Mouse (Mus musculus) embryonic facial prominence, embryonic 10.5 days (tissue): ENCODE results near the gene Snrpc. TPM values are rescaled to one million over a fixed set of nuclear protein-coding genes. Genes with fewer than 3 reads are reported as not detected.
"Not testable (repeated sequence)": the region's sequence is repeated elsewhere in the genome, so short reads cannot be mapped to it uniquely, and the experiment has no call there.

ENCODE experiments used
- DNase-seq: peaks from one replicate; pipeline ENCODE4 v3.0.0-alpha.2; 2017; ENCODE audit warnings: low spot score
- H3K27ac ChIP-seq: fragments of 300-500 bp; sonication (generic); replicated peaks from 2 replicates; pipeline ENCODE4 v1.5.1; 2016; ENCODE audit warnings: mild to moderate bottlenecking
- H3K27me3 ChIP-seq: fragments of 300-500 bp; sonication (generic); replicated peaks from 2 replicates; pipeline ENCODE4 v1.6.1; 2016; ENCODE audit warnings: low read depth, mild to moderate bottlenecking; ENCODE audit not compliant: poor library complexity, severe bottlenecking
- H3K36me3 ChIP-seq: fragments of 300-500 bp; sonication (generic); replicated peaks from 2 replicates; pipeline ENCODE4 v1.6.1; 2016; ENCODE audit warnings: mild to moderate bottlenecking, moderate library complexity
- H3K4me1 ChIP-seq: fragments of 300-500 bp; sonication (generic); 2 replicates; pipeline ENCODE4 v1.6.1; 2016
- H3K4me3 ChIP-seq: fragments of 300-500 bp; sonication (generic); 2 replicates; pipeline ENCODE4 v1.5.1; 2016; ENCODE audit warnings: mild to moderate bottlenecking, moderate library complexity
- H3K9me3 ChIP-seq: fragments of 300-500 bp; sonication (generic); 2 replicates; pipeline ENCODE4 v1.6.1; 2016; ENCODE audit warnings: mild to moderate bottlenecking
- WGBS: fragments of 180-500 bp; shearing (Covaris S2); methylation state at CpG from one replicate; pipeline ENCODE4 v1.1.7; 2016; 5-methylcytosine and 5-hydroxymethylcytosine counted together
- polyA plus RNA-seq: library from polyadenylated mRNA; unstranded; fragments of >200 nt; fragmentation: Nextera tagmentation; extraction: Ambion mirVana; gene quantifications from 2 replicates; pipeline ENCODE4 v1.2.1, GENCODE M21; 2016

The Snrpc gene
- polyA plus RNA-seq, result 412 and 414 TPM in 2 replicates

GRCm38 (mm10) chr17:27837850-27838249 lies at the start of gene Snrpc:
Snrpc (plus strand) TSS chr17:27838150.
- Histone ChIP-seq H3K4me1 (peaks cover 11% of the 10 kb centered on the region), H3K4me3 (peak within 1 kb of the TSS; percentile 88), H3K36me3 (peaks cover 16% of the 10 kb centered on the region)
- H3K27me3 ChIP-seq, H3K27ac ChIP-seq, DNase-seq, H3K9me3 ChIP-seq: not testable (repeated sequence)
- WGBS, result 88% methylated on average over 4 of the region's 4 CpGs

- WGBS, result 93% methylated on average over 6 of the region's 6 CpGs
- no peak for DNase-seq
- 0 out of 2 replicates have a peak, but pooled peaks cover 3% of the 10 kb centered on the region for H3K4me1 ChIP-seq
- H3K4me3 ChIP-seq, result no peak overlapping the region
- no peak overlapping the region for H3K27ac ChIP-seq
- H3K27me3 ChIP-seq, result no peaks in the 10 kb centered on the region
- peaks cover 61% of the 10 kb centered on the region for H3K36me3 ChIP-seq
- no peaks in the 10 kb centered on the region for H3K9me3 ChIP-seq
These were observed 49.3 kb upstream of the Snrpc start for GRCm38 (mm10) chr17:27788456-27789172.

- Histone ChIP-seq H3K4me1 (0 out of 2 replicates have a peak, but pooled peaks cover 3% of the 10 kb centered on the region), H3K27ac (no peak overlapping the region), H3K4me3 (no peak overlapping the region), H3K27me3 (no peaks in the 10 kb centered on the region), H3K9me3 (no peaks in the 10 kb centered on the region), H3K36me3 (peaks cover 56% of the 10 kb centered on the region)
- 89% methylated on average over 5 of the region's 5 CpGs for WGBS
- DNase-seq, result no peak
These were observed 47.9 kb upstream of the Snrpc start for GRCm38 (mm10) chr17:27790015-27790414.

- Histone ChIP-seq H3K27ac (no peak overlapping the region), H3K36me3 (peaks cover 46% of the 10 kb centered on the region), H3K9me3 (no peaks in the 10 kb centered on the region), H3K4me3 (no peak overlapping the region), H3K27me3 (no peaks in the 10 kb centered on the region), H3K4me1 (0 out of 2 replicates have a peak, but pooled peaks cover 3% of the 10 kb centered on the region)
- DNase-seq, result no peak
- 84% methylated on average over 2 of the region's 2 CpGs for WGBS
These were observed 47.0 kb upstream of the Snrpc start for GRCm38 (mm10) chr17:27790976-27791375.

- H3K4me1 ChIP-seq, result peaks cover 8% of the 10 kb centered on the region
- peaks cover 42% of the 10 kb centered on the region for H3K36me3 ChIP-seq
- 86% methylated on average over 2 of the region's 2 CpGs for WGBS
- no peaks in the 10 kb centered on the region for H3K9me3 ChIP-seq
- H3K4me3 ChIP-seq, result no peak overlapping the region
- H3K27me3 ChIP-seq, result no peaks in the 10 kb centered on the region
- no peak overlapping the region for H3K27ac ChIP-seq
- no peak for DNase-seq
These were observed 46.4 kb upstream of the Snrpc start for GRCm38 (mm10) chr17:27791556-27791955.

GRCm38 (mm10) chr17:27792516-27792915 lies 45.4 kb upstream of the Snrpc start:
- Histone ChIP-seq H3K4me1 (peaks cover 17% of the 10 kb centered on the region), H3K27ac (no peak overlapping the region), H3K27me3 (no peaks in the 10 kb centered on the region), H3K9me3 (no peaks in the 10 kb centered on the region), H3K4me3 (no peak overlapping the region), H3K36me3 (peaks cover 39% of the 10 kb centered on the region)
- 77% methylated on average over 4 of the region's 4 CpGs for WGBS
- DNase-seq, result no peak

- WGBS, result 90% methylated on average over 6 of the region's 6 CpGs
- DNase-seq, result no peak
- Histone ChIP-seq H3K36me3 (peaks cover 37% of the 10 kb centered on the region), H3K4me3 (no peak overlapping the region), H3K27me3 (no peaks in the 10 kb centered on the region), H3K4me1 (peaks cover 24% of the 10 kb centered on the region), H3K9me3 (no peaks in the 10 kb centered on the region), H3K27ac (no peak overlapping the region)
These were observed 44.8 kb upstream of the Snrpc start for GRCm38 (mm10) chr17:27793144-27793543.

- WGBS, result 81% methylated on average over 6 of the region's 6 CpGs
- H3K4me1 ChIP-seq, result peaks cover 53% of the 10 kb centered on the region
- DNase-seq, result peak; percentile 10
- no peak overlapping the region for H3K4me3 ChIP-seq
- H3K27me3 ChIP-seq, result no peaks in the 10 kb centered on the region
- H3K27ac ChIP-seq, result peak overlapping the region; percentile 75
- peaks cover 20% of the 10 kb centered on the region for H3K36me3 ChIP-seq
- no peaks in the 10 kb centered on the region for H3K9me3 ChIP-seq
These were observed 41.2 kb upstream of the Snrpc start for GRCm38 (mm10) chr17:27796780-27797179.

GRCm38 (mm10) chr17:27797341-27797872 lies 40.5 kb upstream of the Snrpc start:
- Histone ChIP-seq H3K27ac (peak overlapping the region; percentile 75), H3K27me3 (no peaks in the 10 kb centered on the region), H3K4me3 (no peak overlapping the region), H3K9me3 (no peaks in the 10 kb centered on the region), H3K36me3 (peaks cover 20% of the 10 kb centered on the region), H3K4me1 (peaks cover 53% of the 10 kb centered on the region)
- DNase-seq, result peak; percentile 54
- WGBS, result 54% methylated on average over 11 of the region's 11 CpGs

- Histone ChIP-seq H3K27me3 (no peaks in the 10 kb centered on the region), H3K36me3 (no peaks in the 10 kb centered on the region), H3K4me3 (peak overlapping the region; percentile 34), H3K4me1 (peaks cover 52% of the 10 kb centered on the region), H3K27ac (peak overlapping the region; percentile 92), H3K9me3 (no peaks in the 10 kb centered on the region)
- WGBS, result 29% methylated on average over 16 of the region's 16 CpGs
- DNase-seq, result peak; percentile 84
These were observed 38.0 kb upstream of the Snrpc start for GRCm38 (mm10) chr17:27799771-27800584.

GRCm38 (mm10) chr17:27800710-27801648 lies 37.0 kb upstream of the Snrpc start:
- Histone ChIP-seq H3K4me3 (peak overlapping the region; percentile 6; the same call in 1 of the 2 replicates), H3K9me3 (no peaks in the 10 kb centered on the region), H3K4me1 (peaks cover 52% of the 10 kb centered on the region), H3K27me3 (no peaks in the 10 kb centered on the region), H3K27ac (peak overlapping the region; percentile 92), H3K36me3 (no peaks in the 10 kb centered on the region)
- no peak for DNase-seq
- WGBS, result 78% methylated on average over 9 of the region's 9 CpGs

- Histone ChIP-seq H3K4me1 (peaks cover 35% of the 10 kb centered on the region), H3K27ac (no peak overlapping the region), H3K27me3 (no peaks in the 10 kb centered on the region), H3K36me3 (no peaks in the 10 kb centered on the region), H3K4me3 (no peak overlapping the region), H3K9me3 (no peaks in the 10 kb centered on the region)
- 77% methylated on average over 4 of the region's 4 CpGs for whole genome bisulfite sequencing
- no peak for DNase-seq
These were observed 34.2 kb upstream of the Snrpc start for GRCm38 (mm10) chr17:27803752-27804151.
